Mouse (Mus musculus): Measurements from ENCODE around the gene Pqlc2.

GRCm38 (mm10) chr4:139312632-139313031, 2.1 kb upstream of the Pqlc2 start:
- TF ChIP-seq GATA1 (IDR thresholded peaks at IDR 0.05; ENCODE audit: low read length): no peak
- no peak for TF ChIP-seq TAL1 (IDR thresholded peaks at IDR 0.05; ENCODE audit: low read length)

Measured in erythroblast, embryonic 14.5 days (primary cell).